Mouse (Mus musculus) lung, embryonic 16.5 days (tissue): ENCODE data around the gene Myh9. TPM values are rescaled to one million over a fixed set of nuclear protein-coding genes. Genes with fewer than 3 reads are reported as not detected.
A peak's percentile ranks its signal among the peaks of the same experiment; 100 is the strongest.

Experiments
- ATAC-seq: fragments of 200-750 bp; cut with Nextera tagmentation; 2 replicates; pipeline ENCODE4 v1.8.0; 2017; ENCODE audit warnings: low read depth, mild to moderate bottlenecking, moderate library complexity
- H3K27ac ChIP-seq: fragments of 300-500 bp; sonication (generic); 2 replicates; pipeline ENCODE4 v1.5.1; 2014; ENCODE audit warnings: mild to moderate bottlenecking, control low read depth, low read length
- H3K27me3 ChIP-seq: fragments of 300-500 bp; sonication (generic); 2 replicates; pipeline ENCODE4 v1.6.1; 2014; ENCODE audit warnings: low read depth, low read length, mixed read lengths; ENCODE audit not compliant: control insufficient read depth, insufficient read depth
- H3K36me3 ChIP-seq: fragments of 300-500 bp; sonication (generic); 2 replicates; pipeline ENCODE4 v1.6.1; 2014; ENCODE audit warnings: low read length; ENCODE audit not compliant: control insufficient read depth, insufficient read depth
- H3K4me1 ChIP-seq: fragments of 300-500 bp; sonication (generic); replicated peaks from 2 replicates; pipeline ENCODE4 v1.6.1; 2014; ENCODE audit warnings: low read length, mixed read lengths; ENCODE audit not compliant: control insufficient read depth, insufficient read depth
- H3K4me2 ChIP-seq: fragments of 300-500 bp; sonication (generic); 2 replicates; pipeline ENCODE4 v1.6.1; 2014; ENCODE audit warnings: low read depth, low read length, control low read depth
- H3K4me3 ChIP-seq: fragments of 300-500 bp; sonication (generic); 2 replicates; pipeline ENCODE4 v1.5.1; 2014; ENCODE audit warnings: mild to moderate bottlenecking, low read length, control low read depth
- H3K9ac ChIP-seq: fragments of 300-500 bp; sonication (generic); 2 replicates; pipeline ENCODE4 v1.6.1; 2014; ENCODE audit warnings: low read length, control low read depth
- H3K9me3 ChIP-seq: fragments of 300-500 bp; sonication (generic); 2 replicates; pipeline ENCODE4 v1.6.1; 2016; ENCODE audit warnings: low read length; ENCODE audit not compliant: control insufficient read depth
- WGBS: fragments of 180-500 bp; shearing (Covaris S2); extraction: QIAGEN DNeasy Blood & Tissue Kit; methylation state at CpG from one replicate; pipeline ENCODE4 v1.1.7; 2014; 5-methylcytosine and 5-hydroxymethylcytosine counted together
- polyA plus RNA-seq: library from polyadenylated mRNA; unstranded; fragments of >200 nt; fragmentation: Nextera tagmentation; extraction: Ambion mirVana; gene quantifications from 2 replicates; pipeline ENCODE4 v1.2.1, GENCODE M21; 2015

Gene Myh9
- polyA plus RNA-seq, 1 experiment from 2014 or later, result 77.6 TPM

GRCm38 (mm10) chr15:77802992-77803391, 39.0 kb downstream of the Myh9 start:
- Histone ChIP-seq H3K27ac (peak overlapping the region; percentile 43; the same call in 1 of the 2 replicates), H3K9ac (no peak overlapping the region), H3K36me3 (peaks cover 41% of the 10 kb centered on the region), H3K4me2 (no peak overlapping the region), H3K4me1 (peaks cover 63% of the 10 kb centered on the region), H3K9me3 (no peaks in the 10 kb centered on the region), H3K27me3 (no peaks in the 10 kb centered on the region), H3K4me3 (no peak overlapping the region)
- 69% methylated on average over 4 of the region's 4 CpGs for WGBS
- ATAC-seq, result no peak

- H3K36me3 ChIP-seq, result peaks cover 28% of the 10 kb centered on the region
- no peak overlapping the region for H3K4me3 ChIP-seq
- H3K4me2 ChIP-seq, result no peak overlapping the region
- no peaks in the 10 kb centered on the region for H3K27me3 ChIP-seq
- H3K9ac ChIP-seq, result no peak overlapping the region
- WGBS, result 39% methylated on average over 4 of the region's 4 CpGs
- ATAC-seq, result no peak
- no peaks in the 10 kb centered on the region for H3K9me3 ChIP-seq
- peak overlapping the region; percentile 98 for H3K27ac ChIP-seq
- peaks cover 61% of the 10 kb centered on the region for H3K4me1 ChIP-seq
Observed at GRCm38 (mm10) chr15:77801188-77801587, 40.8 kb downstream of the Myh9 start.

DNA sequence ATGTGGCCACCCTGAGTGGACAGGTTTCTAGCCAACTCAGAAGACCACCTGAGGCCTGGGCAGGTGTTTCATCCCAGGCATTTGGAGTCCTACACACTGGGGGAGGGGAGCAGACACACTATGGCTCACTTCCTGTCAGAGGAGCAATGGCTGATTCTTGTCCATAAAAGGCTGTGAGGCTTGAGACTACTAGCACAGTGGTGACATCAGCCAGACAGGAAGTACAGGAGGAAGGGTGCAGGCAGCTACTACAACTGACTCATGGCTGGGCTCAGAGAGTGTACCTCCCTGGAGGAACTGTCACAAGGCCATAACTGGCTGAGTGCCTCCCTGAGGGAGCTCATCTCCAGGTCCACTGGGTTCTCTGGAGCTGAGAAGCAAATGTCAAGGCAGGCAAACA, 41.5 kb downstream of the Myh9 start:
- ATAC-seq, result peak; percentile 71
- H3K27me3 ChIP-seq, result no peaks in the 10 kb centered on the region
- peak overlapping the region; percentile 98 for H3K27ac ChIP-seq
- no peak overlapping the region for H3K4me2 ChIP-seq
- peaks cover 56% of the 10 kb centered on the region for H3K4me1 ChIP-seq
- no peak overlapping the region for H3K9ac ChIP-seq
- H3K9me3 ChIP-seq, result no peaks in the 10 kb centered on the region
- H3K4me3 ChIP-seq, result no peak overlapping the region
- peaks cover 28% of the 10 kb centered on the region for H3K36me3 ChIP-seq

- ATAC-seq, result no peak
- Histone ChIP-seq H3K9ac (peak overlapping the region; percentile 54), H3K36me3 (peaks cover 27% of the 10 kb centered on the region), H3K4me3 (no peak overlapping the region), H3K9me3 (no peaks in the 10 kb centered on the region), H3K27me3 (no peaks in the 10 kb centered on the region), H3K4me1 (peaks cover 51% of the 10 kb centered on the region), H3K4me2 (no peak overlapping the region), H3K27ac (peak overlapping the region; percentile 98)
- WGBS, result 72% methylated on average over 8 of the region's 8 CpGs
Observed at GRCm38 (mm10) chr15:77799491-77800474, 42.2 kb downstream of the Myh9 start.

DNA sequence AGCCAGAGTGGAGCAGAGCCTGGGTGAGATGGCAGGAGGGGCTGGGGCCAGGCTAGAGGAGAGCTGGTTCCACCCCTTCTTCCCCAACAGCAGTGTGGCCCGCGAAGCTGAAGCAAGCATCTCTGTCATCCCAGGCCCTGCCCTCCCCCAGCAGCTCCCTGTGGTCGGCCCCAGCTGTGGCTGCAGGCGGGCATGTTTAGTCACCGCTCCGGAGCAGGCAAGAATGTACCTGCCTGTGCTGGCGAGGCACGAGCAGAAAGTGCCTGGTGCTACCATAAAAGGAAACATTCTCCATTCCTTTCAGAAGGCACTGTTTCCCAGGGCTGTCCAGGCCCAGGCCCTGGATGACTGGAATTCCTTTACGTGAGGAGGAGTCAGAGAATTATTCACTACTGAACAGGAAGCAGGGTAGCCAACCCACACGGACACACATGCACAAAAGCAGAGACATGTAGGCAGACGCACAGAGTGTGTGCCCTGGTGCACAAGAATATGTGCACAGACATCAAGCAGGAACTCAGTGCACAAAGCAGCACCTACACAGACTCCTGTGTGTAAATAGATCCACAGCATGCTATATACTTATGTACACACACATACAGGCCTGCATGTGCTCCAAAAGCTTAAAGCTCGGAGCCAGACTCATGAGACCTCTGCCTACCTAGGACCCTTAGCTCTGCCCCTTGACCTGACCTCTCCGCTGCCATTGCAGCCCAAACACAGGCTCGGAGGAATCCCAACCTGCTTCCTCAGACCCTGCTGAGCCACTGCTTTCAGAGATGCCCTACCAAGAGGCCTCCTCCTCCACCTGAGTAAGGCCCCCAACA, 43.1 kb downstream of the Myh9 start:
- WGBS, result 16% methylated on average over 12 of the region's 14 CpGs
- peaks cover 46% of the 10 kb centered on the region for H3K4me1 ChIP-seq
- peak; percentile 79 for ATAC-seq
- H3K27me3 ChIP-seq, result no peaks in the 10 kb centered on the region
- H3K9ac ChIP-seq, result peak overlapping the region; percentile 52
- H3K36me3 ChIP-seq, result peaks cover 32% of the 10 kb centered on the region
- H3K9me3 ChIP-seq, result no peaks in the 10 kb centered on the region
- H3K27ac ChIP-seq, result peak overlapping the region; percentile 98
- H3K4me2 ChIP-seq, result peak overlapping the region; percentile 33
- no peak overlapping the region for H3K4me3 ChIP-seq

DNA sequence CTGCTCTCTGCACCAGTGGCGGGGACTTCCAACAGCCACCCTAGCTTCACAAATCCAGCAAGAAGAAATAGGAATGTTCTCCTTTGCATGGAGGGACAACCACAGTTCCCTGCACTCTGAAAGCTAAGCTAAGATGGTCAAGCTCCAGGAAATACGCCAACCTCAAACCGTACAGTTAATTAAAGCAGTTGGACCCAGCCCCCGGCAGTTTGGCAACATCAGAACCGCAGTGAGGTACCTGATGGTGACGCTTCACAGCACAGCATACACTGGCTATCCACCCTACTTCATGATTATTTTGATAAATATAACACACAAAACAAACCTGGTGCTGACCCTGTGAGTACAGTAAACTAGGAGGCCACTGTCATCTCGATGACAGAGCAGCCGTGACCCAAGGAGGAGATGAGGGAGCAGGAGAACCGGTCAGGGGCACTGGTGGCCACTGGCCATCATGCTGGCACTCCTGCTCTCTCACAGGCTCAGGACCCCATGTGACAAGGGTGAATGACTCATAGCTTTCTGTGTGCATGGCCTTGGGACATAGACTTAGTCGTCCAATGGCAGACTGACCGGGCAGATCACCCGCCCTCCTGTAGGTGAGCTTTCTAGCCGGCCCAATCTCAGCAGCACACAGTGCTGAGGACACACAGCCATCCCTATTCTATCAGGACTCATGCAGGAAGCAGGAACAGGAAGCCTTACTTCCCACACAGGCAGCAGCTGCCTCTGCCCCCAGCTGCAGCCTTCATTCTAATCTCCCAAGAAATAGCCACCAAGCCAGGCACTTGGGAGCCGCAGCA, 44.2 kb downstream of the Myh9 start:
- ATAC-seq, result 0 out of 2 replicates have a peak, but pooled peaks have one; percentile 3
- WGBS, result 63% methylated on average over 14 of the region's 14 CpGs
- Histone ChIP-seq H3K9me3 (no peaks in the 10 kb centered on the region), H3K4me2 (no peak overlapping the region; the same call in 1 of the 2 replicates), H3K27me3 (no peaks in the 10 kb centered on the region), H3K27ac (peak overlapping the region; percentile 98), H3K4me1 (peaks cover 43% of the 10 kb centered on the region), H3K4me3 (no peak overlapping the region), H3K9ac (peak overlapping the region; percentile 52), H3K36me3 (peaks cover 26% of the 10 kb centered on the region)

DNA sequence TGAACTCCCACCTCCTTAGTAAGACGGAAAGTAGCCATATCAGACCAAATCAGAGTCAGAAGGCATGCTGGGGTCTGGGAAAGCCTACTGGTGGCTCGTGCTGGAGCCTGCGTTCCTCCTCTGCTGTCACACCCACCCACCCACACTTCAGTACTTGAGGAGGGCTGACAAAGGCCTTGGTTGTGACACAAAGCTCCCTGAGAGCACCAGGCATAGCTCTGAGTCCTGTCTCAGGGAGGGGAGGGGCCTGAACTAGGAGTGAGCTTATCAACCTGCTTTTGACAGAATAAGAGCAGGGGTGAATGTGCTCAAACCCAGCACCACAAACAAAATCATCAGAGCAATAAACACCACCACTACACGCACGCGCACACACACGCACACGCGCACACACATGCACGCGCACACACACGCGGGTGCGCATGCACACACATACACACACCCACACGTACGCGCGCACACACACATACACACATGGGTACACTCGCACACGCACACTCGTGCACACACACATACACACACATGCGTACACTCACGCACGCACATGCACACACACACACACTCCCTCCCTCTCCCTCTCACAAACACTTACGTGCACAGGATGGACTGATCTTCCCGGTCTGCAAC, 45.5 kb downstream of the Myh9 start:
- no peak overlapping the region for H3K9ac ChIP-seq
- H3K9me3 ChIP-seq, result no peaks in the 10 kb centered on the region
- H3K27me3 ChIP-seq, result no peaks in the 10 kb centered on the region
- H3K4me2 ChIP-seq, result no peak overlapping the region
- WGBS, result 92% methylated on average over 26 of the region's 26 CpGs
- peaks cover 18% of the 10 kb centered on the region for H3K36me3 ChIP-seq
- H3K4me3 ChIP-seq, result no peak overlapping the region
- H3K4me1 ChIP-seq, result peaks cover 40% of the 10 kb centered on the region
- no peak for ATAC-seq
- no peak overlapping the region for H3K27ac ChIP-seq

- Histone ChIP-seq H3K4me2 (no peak overlapping the region), H3K27ac (no peak overlapping the region), H3K36me3 (peaks cover 24% of the 10 kb centered on the region), H3K4me3 (no peak overlapping the region), H3K9ac (no peak overlapping the region), H3K27me3 (no peaks in the 10 kb centered on the region), H3K4me1 (peaks cover 27% of the 10 kb centered on the region), H3K9me3 (no peaks in the 10 kb centered on the region)
- ATAC-seq, result no peak
- 85% methylated on average over 13 of the region's 13 CpGs for WGBS
Observed at GRCm38 (mm10) chr15:77794908-77795356, 47.0 kb downstream of the Myh9 start.
